15 mouse cellular contexts compared by ENCODE assay signal in genomic region chr7:51624336-51624897, GRCm38 (mm10). TPM values are rescaled to one million over a fixed set of nuclear protein-coding genes. Genes with fewer than 3 reads are reported as not detected.
DNase-seq lines count a peak whose midpoint lies in the region; ATAC-seq and TF ChIP-seq lines count a peak whose summit lies in the region.
"Had no signal": no experiment of that assay in that cellular context is flagged by ENCODE, and none has a peak within 500 bp of the region (broad histone marks: within the 10 kb centered on the region; RNA-seq: fewer than 3 reads in every experiment).

No protein-coding gene starts in this region.

- peaks cover 19% of the 10 kb centered on the region for H3K4me1 ChIP-seq in forebrain, embryonic 12.5 days
- peaks cover 12% of the 10 kb centered on the region; the same call in 1 of the 2 replicates for H3K4me1 ChIP-seq in hindbrain, embryonic 13.5 days (replicated peaks)
- peaks cover 5% of the 10 kb centered on the region; the same call in 1 of the 2 replicates for H3K4me1 ChIP-seq in midbrain, embryonic 14.5 days (ENCODE audit: control insufficient read depth, insufficient read depth, low read length)
- H3K4me1 ChIP-seq: heart, embryonic 15.5 days; liver, embryonic 15.5 days had no signal

- peak overlapping the region; percentile 55 for H3K9ac ChIP-seq in forebrain, embryonic 12.5 days
- peak overlapping the region; percentile 89 for H3K9ac ChIP-seq in hindbrain, embryonic 13.5 days
- peak overlapping the region; percentile 86 for H3K9ac ChIP-seq in midbrain, embryonic 14.5 days (replicated peaks; ENCODE audit: low read length)
- H3K9ac ChIP-seq: heart, embryonic 15.5 days; limb, embryonic 13.5 days; liver, embryonic 15.5 days had no signal

- no peak for TF ChIP-seq POLR2A in brain, embryonic 14.5 days (IDR thresholded peaks at IDR 0.05; ENCODE audit: borderline replicate concordance, extremely low read depth, insufficient read depth, insufficient read length, poor library complexity, severe bottlenecking)

- no peak for TF ChIP-seq CTCF in brain, embryonic 14.5 days (IDR thresholded peaks at IDR 0.05; ENCODE audit: borderline replicate concordance, extremely low read depth, insufficient read depth, insufficient read length)

- H3K27ac ChIP-seq in forebrain, embryonic 12.5 days: peak overlapping the region; percentile 92
- H3K27ac ChIP-seq in hindbrain, embryonic 13.5 days: peak overlapping the region; percentile 93
- H3K27ac ChIP-seq in midbrain, embryonic 14.5 days (replicated peaks; ENCODE audit: low read depth, low read length): peak overlapping the region; percentile 98
- H3K27ac ChIP-seq: heart, embryonic 15.5 days; limb, embryonic 13.5 days; liver, embryonic 15.5 days had no signal

- DNase-seq in brain, embryonic 14.5 days (ENCODE audit: low read depth): peak; percentile 90
- peak; percentile 81 for DNase-seq in midbrain, embryonic 14.5 days
- DNase-seq in frontal cortex, postnatal 14 days (ENCODE audit: low spot score in 2 of 2): no peak
- no peak for DNase-seq in kidney, adult 18-20 months
- DNase-seq in gastrocnemius, postnatal 10 days: no peak
- DNase-seq: cerebellum, adult 11 months; heart, adult 11 months; right cerebral cortex, postnatal 14 days had no signal

- H3K9me3 ChIP-seq in forebrain, embryonic 12.5 days: no peaks in the 10 kb centered on the region
- H3K9me3 ChIP-seq in hindbrain, embryonic 13.5 days: no peaks in the 10 kb centered on the region
- H3K9me3 ChIP-seq in midbrain, embryonic 14.5 days (ENCODE audit: control insufficient read depth, low read length): no peaks in the 10 kb centered on the region
- H3K9me3 ChIP-seq: heart, embryonic 15.5 days; limb, embryonic 13.5 days; liver, embryonic 15.5 days had no signal

- peak overlapping the region; percentile 50 for H3K4me2 ChIP-seq in forebrain, embryonic 12.5 days
- H3K4me2 ChIP-seq in hindbrain, embryonic 13.5 days: peak overlapping the region; percentile 62
- H3K4me2 ChIP-seq in midbrain, embryonic 14.5 days (ENCODE audit: low read length): peak overlapping the region; percentile 74
- H3K4me2 ChIP-seq: heart, embryonic 15.5 days; liver, embryonic 15.5 days had no signal

- H3K36me3 ChIP-seq in forebrain, embryonic 12.5 days (replicated peaks): no peaks in the 10 kb centered on the region
- H3K36me3 ChIP-seq in hindbrain, embryonic 13.5 days: no peaks in the 10 kb centered on the region
- peaks cover 17% of the 10 kb centered on the region for H3K36me3 ChIP-seq in midbrain, embryonic 14.5 days (ENCODE audit: control insufficient read depth, insufficient read depth, low read length)
- H3K36me3 ChIP-seq: heart, embryonic 15.5 days; limb, embryonic 13.5 days; liver, embryonic 15.5 days had no signal

- peak; percentile 14; the same call in 1 of the 2 replicates for ATAC-seq in forebrain, embryonic 12.5 days (ENCODE audit: low FRiP score)
- peak; percentile 19 for ATAC-seq in hindbrain, embryonic 13.5 days (ENCODE audit: low FRiP score)
- ATAC-seq in midbrain, embryonic 14.5 days (ENCODE audit: low FRiP score, low TSS enrichment): peak; percentile 44
- no peak for ATAC-seq in frontal cortex, adult (ENCODE audit: low TSS enrichment)

- peak overlapping the region; percentile 37 for H3K4me3 ChIP-seq in forebrain, embryonic 12.5 days (replicated peaks)
- H3K4me3 ChIP-seq in hindbrain, embryonic 13.5 days: peak overlapping the region; percentile 50
- H3K4me3 ChIP-seq in midbrain, embryonic 14.5 days (replicated peaks; ENCODE audit: low read depth, low read length): peak overlapping the region; percentile 51
- H3K4me3 ChIP-seq: heart, embryonic 15.5 days; limb, embryonic 13.5 days; liver, embryonic 15.5 days had no signal

- peaks cover 71% of the 10 kb centered on the region for H3K27me3 ChIP-seq in forebrain, embryonic 12.5 days
- H3K27me3 ChIP-seq in hindbrain, embryonic 13.5 days: peaks cover 77% of the 10 kb centered on the region
- H3K27me3 ChIP-seq in midbrain, embryonic 14.5 days (ENCODE audit: control insufficient read depth, insufficient read depth, low read length): peaks cover 14% of the 10 kb centered on the region; the same call in 1 of the 2 replicates

- WGBS in forebrain, embryonic 12.5 days: 2% methylated on average over 4 of the region's 4 CpGs
- 1% methylated on average over 4 of the region's 4 CpGs for WGBS in hindbrain, embryonic 13.5 days
- WGBS in midbrain, embryonic 14.5 days: 1% methylated on average over 4 of the region's 4 CpGs

RNA-seq across cellular contexts. Expression of gene Slc17a6, which starts 2.6 kb away (rescaled TPM):
- 38.0 and 61.8 TPM in 2 replicates for polyA plus RNA-seq in brain, embryonic 14.5 days (2012; rRNA removed)
- polyA plus RNA-seq in forebrain, embryonic 12.5 days (2016; fragmentation: Nextera tagmentation; extraction: Ambion mirVana): 38.4 and 39.4 TPM in 2 replicates
- polyA plus RNA-seq in hindbrain, embryonic 13.5 days (2015; fragmentation: Nextera tagmentation; extraction: Ambion mirVana): 78.6 and 80.9 TPM in 2 replicates
- 102 and 111 TPM in 2 replicates for polyA plus RNA-seq in midbrain, embryonic 14.5 days (2014; fragmentation: Nextera tagmentation; extraction: Ambion mirVana)
- total RNA-seq in gastrocnemius, postnatal 10 days (2021): under 1 TPM in 1 of 2 experiments, not detected in 1; 0.14 TPM
- polyA plus RNA-seq: kidney, embryonic 14.5 days had no signal

Comparison
In these comparisons a context has a peak if more than half of its experiments do, and no peak if none do; other contexts are left out.
1. DNase-seq: peak in brain, embryonic 14.5 days (single experiment) and midbrain, embryonic 14.5 days (single experiment); none in frontal cortex, postnatal 14 days (0 of 2), kidney, adult 18-20 months (single experiment) and gastrocnemius, postnatal 10 days (single experiment).
2. Peak in every context shown above with its lines, with median percentiles within 50 percentile points of each other: H3K27ac ChIP-seq, H3K4me2 ChIP-seq, H3K4me3 ChIP-seq and H3K9ac ChIP-seq.